Mouse (Mus musculus) heart, embryonic 12.5 days (tissue): ENCODE results near the gene Sh3pxd2b. TPM values are rescaled to one million over a fixed set of nuclear protein-coding genes. Genes with fewer than 3 reads are reported as not detected.

ENCODE experiments used
- ATAC-seq: fragments of 200-750 bp; cut with Nextera tagmentation; 2 replicates; pipeline ENCODE4 v1.8.0; 2017; ENCODE audit warnings: moderate TSS enrichment, moderate library complexity; ENCODE audit not compliant: insufficient number of reproducible peaks, low FRiP score
- H3K27ac ChIP-seq: fragments of 300-500 bp; sonication (generic); 2 replicates; pipeline ENCODE4 v1.5.1; 2016; ENCODE audit warnings: mild to moderate bottlenecking, moderate library complexity; ENCODE audit not compliant: poor library complexity, severe bottlenecking
- H3K27me3 ChIP-seq: fragments of 300-500 bp; sonication (generic); replicated peaks from 2 replicates; pipeline ENCODE4 v1.6.1; 2016; ENCODE audit warnings: mild to moderate bottlenecking, moderate library complexity
- H3K36me3 ChIP-seq: fragments of 300-500 bp; sonication (generic); 2 replicates; pipeline ENCODE4 v1.6.1; 2016; ENCODE audit warnings: mild to moderate bottlenecking, moderate library complexity
- H3K4me1 ChIP-seq: fragments of 300-500 bp; sonication (generic); replicated peaks from 2 replicates; pipeline ENCODE4 v1.6.1; 2016; ENCODE audit warnings: mild to moderate bottlenecking
- H3K4me2 ChIP-seq: fragments of 300-500 bp; sonication (generic); 2 replicates; pipeline ENCODE4 v1.6.1; 2016; ENCODE audit warnings: mild to moderate bottlenecking, moderate library complexity
- H3K4me3 ChIP-seq: fragments of 300-500 bp; sonication (generic); 2 replicates; pipeline ENCODE4 v1.5.1; 2016; ENCODE audit warnings: mild to moderate bottlenecking
- H3K9ac ChIP-seq: fragments of 300-500 bp; sonication (generic); 2 replicates; pipeline ENCODE4 v1.6.1; 2016; ENCODE audit warnings: mild to moderate bottlenecking, moderate library complexity
- H3K9me3 ChIP-seq: fragments of 300-500 bp; sonication (generic); replicated peaks from 2 replicates; pipeline ENCODE4 v1.6.1; 2016; ENCODE audit warnings: mild to moderate bottlenecking, moderate library complexity
- WGBS: fragments of 180-500 bp; shearing (Covaris S2); methylation state at CpG from one replicate; pipeline ENCODE4 v1.1.7; 2016; 5-methylcytosine and 5-hydroxymethylcytosine counted together
- polyA plus RNA-seq: library from polyadenylated mRNA; unstranded; fragments of >200 nt; fragmentation: Nextera tagmentation; extraction: Ambion mirVana; gene quantifications from 2 replicates; pipeline ENCODE4 v1.2.1, GENCODE M21; 2016

Gene Sh3pxd2b
- polyA plus RNA-seq, 1 experiment from 2014 or later, result 16.5 TPM

DNA sequence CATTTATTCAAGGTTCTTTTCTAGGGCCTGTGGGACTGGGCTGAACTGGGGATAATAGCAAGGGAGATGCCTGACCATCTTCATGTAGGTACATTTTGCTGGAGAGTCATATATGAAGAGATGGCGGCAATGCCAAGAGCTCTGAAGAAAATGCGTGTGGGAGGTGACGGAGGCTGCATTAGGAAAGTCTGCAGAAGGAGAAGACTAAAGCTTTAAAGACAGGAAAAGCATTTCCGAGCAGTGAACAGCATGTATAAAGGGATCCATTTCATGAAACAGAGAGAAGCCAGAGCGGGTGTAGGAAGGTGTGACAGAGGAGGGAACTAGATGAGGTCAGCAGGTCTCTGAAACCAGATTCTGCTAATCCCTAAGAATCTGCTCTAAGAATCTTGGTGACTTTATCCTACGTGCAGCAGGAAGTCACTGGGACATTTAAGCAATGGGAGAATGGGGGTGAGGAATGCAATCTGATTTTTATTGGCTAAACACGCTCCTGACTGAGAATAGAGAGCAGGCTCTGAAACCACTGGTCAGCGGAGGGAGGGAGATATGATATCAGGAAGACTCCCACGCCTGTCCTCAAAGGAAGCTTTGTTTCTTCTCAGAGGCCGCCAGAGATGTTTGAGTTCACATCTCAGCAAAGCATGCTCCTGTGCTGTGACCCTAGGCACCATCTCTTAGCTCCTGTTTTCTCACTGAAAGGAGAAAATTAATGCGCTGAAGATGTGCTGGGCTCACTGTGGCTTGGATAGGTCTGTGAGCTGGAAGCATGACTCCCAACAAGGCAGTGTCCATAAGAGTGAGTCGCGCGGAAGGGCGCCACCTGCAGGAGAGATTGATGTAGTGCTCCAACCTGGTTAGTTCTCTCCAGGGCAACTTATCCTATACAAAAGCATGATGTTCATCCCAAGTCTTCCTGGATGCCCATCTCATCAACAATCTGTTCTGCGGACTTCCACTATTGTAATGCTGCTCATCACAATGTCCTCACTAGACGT is 6.8 kb upstream of the Sh3pxd2b start:
- H3K27me3 ChIP-seq, result peaks cover 4% of the 10 kb centered on the region; the same call in 1 of the 2 replicates
- H3K4me2 ChIP-seq, result peak overlapping the region; percentile 33
- peaks cover 7% of the 10 kb centered on the region; the same call in 1 of the 2 replicates for H3K9me3 ChIP-seq
- H3K9ac ChIP-seq, result no peak overlapping the region
- peak; percentile 34; the same call in 1 of the 2 replicates for ATAC-seq
- H3K4me3 ChIP-seq, result no peak overlapping the region
- H3K4me1 ChIP-seq, result peaks cover 29% of the 10 kb centered on the region
- H3K27ac ChIP-seq, result peak overlapping the region; percentile 6; the same call in 1 of the 2 replicates
- no peaks in the 10 kb centered on the region for H3K36me3 ChIP-seq
- WGBS, result 24% methylated on average over 17 of the region's 17 CpGs

DNA sequence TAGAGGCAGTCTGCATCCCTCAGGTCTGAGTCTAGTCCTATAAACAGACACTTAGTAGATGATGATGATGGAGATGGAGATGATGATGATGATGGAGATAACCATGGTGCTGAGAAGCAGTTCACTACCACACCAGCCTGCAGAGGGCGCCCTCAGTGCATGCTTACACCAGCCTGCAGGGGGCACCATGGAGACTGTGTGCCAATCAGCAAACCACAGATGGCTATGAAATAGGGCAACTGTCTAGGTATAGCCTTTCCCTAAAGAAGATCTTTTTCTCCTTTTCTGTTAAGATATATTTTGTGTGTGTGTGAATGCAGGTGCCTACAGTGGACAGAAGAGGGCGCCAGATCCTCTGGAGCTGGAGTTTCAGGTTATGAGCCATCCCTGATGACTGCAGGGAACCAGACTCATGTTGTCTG is 4.8 kb upstream of the Sh3pxd2b start:
- ATAC-seq, result no peak

DNA sequence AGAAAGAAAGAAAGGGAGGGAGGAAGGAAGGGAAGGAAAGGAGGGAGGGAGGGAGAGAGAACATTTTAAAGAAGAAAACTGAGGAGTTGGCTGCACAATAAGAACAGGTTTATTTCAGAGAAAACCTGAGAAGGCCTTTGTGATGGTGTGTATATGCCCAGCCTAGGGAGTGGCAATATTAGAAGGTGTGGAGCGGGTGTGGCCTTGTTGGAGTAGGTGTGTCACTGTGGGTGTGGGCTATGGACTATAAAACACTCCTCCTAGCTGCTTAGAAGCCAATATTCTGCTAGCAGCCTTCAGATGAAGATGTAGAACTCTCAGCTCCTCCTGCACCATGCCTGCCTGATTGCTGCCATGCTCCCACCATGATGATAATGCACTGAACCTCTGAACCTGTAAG is 4.3 kb upstream of the Sh3pxd2b start:
- Histone ChIP-seq H3K27me3 (peaks cover 4% of the 10 kb centered on the region; the same call in 1 of the 2 replicates), H3K9me3 (no peaks in the 10 kb centered on the region), H3K4me3 (no peak overlapping the region), H3K4me1 (peaks cover 31% of the 10 kb centered on the region), H3K36me3 (no peaks in the 10 kb centered on the region), H3K27ac (no peak overlapping the region), H3K4me2 (no peak overlapping the region), H3K9ac (no peak overlapping the region)
- no peak for ATAC-seq
- 86% methylated on average over 1 of the region's 1 CpGs for WGBS

More for the DNA sequence above, 4.8 kb upstream of the Sh3pxd2b start:
- Histone ChIP-seq H3K27ac (no peak overlapping the region), H3K9ac (no peak overlapping the region), H3K4me1 (peaks cover 29% of the 10 kb centered on the region), H3K9me3 (no peaks in the 10 kb centered on the region), H3K4me2 (no peak overlapping the region), H3K4me3 (no peak overlapping the region), H3K36me3 (no peaks in the 10 kb centered on the region), H3K27me3 (peaks cover 4% of the 10 kb centered on the region; the same call in 1 of the 2 replicates)
- whole genome bisulfite sequencing, result 13% methylated on average over 2 of the region's 2 CpGs

DNA sequence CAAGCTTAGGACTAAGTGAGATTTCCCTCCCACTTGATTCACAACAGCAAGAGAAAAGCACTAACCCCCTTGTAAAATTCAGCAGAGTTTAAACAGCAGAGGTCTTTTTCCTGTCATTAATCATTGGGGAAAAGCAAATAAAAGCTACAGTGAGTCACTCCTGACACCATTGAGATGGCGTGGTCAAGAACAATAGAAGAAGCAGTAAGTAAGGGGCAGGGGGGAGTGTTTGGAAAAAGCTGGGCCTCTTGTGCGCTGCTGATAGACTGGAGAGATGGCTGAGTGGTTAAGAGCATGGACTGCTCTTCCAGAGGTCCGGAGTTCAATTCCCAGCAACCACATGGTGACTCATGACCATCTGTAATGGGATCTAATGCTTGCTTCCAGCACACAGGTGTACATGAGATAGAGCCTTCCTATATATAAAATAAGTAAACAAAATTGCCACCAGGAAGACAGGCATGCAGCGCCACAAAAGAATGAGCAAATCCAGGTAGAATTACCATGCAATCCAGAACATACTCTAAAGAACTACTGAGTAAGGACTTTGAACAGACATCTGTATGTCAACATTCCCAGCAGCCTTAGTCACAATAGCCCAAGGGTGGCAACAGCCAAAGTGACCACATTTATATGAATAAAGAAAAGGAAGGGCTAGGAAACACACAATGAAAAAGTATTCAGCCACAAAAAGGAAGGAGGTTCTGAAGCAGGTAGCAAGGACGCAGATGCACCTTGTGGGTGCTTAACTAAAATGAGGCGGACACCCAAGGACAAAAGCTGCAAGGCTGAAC is 1.9 kb upstream of the Sh3pxd2b start:
- Histone ChIP-seq H3K4me2 (no peak overlapping the region), H3K27ac (peak overlapping the region; percentile 62), H3K9ac (no peak overlapping the region), H3K9me3 (no peaks in the 10 kb centered on the region), H3K27me3 (no peaks in the 10 kb centered on the region; the same call in 1 of the 2 replicates), H3K4me3 (no peak overlapping the region), H3K4me1 (peaks cover 39% of the 10 kb centered on the region), H3K36me3 (no peaks in the 10 kb centered on the region)
- no peak for ATAC-seq
- 63% methylated on average over 6 of the region's 6 CpGs for WGBS

DNA sequence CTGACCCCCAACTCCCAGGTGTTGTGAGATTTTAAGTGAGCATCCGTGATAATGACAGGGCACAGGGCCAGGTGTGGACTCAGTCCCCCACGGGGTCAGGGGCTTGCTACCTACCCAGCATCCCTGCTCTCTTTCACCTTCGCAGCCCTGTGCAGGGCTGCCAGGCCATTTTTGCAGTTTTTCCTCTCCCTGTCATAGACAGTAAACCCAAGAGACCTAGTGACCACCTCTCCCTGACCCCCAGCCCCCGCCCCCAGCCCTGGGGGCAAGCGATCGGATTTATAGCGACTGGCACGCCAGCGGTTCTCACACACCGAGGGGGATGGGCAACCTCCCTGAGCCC is 385 bp upstream of the Sh3pxd2b start:
- Histone ChIP-seq H3K4me2 (peak overlapping the region; percentile 92), H3K4me1 (peaks cover 30% of the 10 kb centered on the region), H3K9ac (peak overlapping the region; percentile 97), H3K27ac (peak overlapping the region; percentile 69; the same call in 1 of the 2 replicates), H3K36me3 (peaks cover 8% of the 10 kb centered on the region; the same call in 1 of the 2 replicates), H3K9me3 (no peaks in the 10 kb centered on the region), H3K27me3 (no peaks in the 10 kb centered on the region), H3K4me3 (peak overlapping the region; percentile 81)
- WGBS, result 6% methylated on average over 10 of the region's 10 CpGs
- ATAC-seq, result no peak

DNA sequence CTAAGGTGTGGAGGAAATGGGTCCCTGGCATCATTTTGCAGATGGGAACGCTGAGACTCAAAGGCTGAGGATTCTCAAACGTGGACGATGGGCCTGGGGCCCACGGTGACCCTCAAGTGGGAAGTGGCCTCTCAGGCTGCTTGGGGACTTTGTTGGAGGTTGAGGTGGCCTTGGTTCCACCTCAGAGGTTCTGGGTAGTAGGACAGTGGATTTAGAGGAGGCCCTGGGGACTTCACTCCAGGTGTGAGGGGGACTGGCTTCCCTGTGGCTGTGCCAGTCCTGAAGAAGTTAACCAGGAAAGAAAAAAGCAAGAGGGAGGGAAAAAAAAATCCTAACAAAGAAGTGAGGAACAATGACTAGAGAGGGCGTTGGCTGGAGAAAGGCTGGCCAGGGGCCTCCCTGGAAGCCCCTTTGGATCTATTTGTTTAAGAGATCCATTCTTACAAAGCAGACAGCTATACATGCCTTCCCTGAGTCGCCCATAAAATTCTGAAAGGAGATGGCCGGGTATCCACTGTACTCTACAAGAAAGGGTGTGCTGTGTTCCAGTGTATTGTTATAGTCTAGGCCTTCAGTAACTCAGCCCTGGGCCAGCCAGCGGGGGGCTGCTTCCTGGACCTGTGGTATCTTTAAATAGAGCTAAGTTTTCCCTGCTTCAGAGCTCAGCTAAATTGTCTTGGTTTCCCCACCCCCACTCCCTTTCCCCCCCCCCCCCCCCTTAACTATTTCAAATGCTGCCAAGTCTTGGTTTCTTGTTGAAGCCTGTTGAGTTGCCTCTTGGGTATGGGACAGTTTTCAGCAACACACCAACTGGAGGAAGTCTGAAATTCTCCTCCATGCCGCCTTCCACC is 1.0 kb downstream of the Sh3pxd2b start:
- Histone ChIP-seq H3K9ac (peak overlapping the region; percentile 97), H3K27ac (peak overlapping the region; percentile 69), H3K9me3 (no peaks in the 10 kb centered on the region), H3K4me1 (peaks cover 42% of the 10 kb centered on the region), H3K4me3 (peak overlapping the region; percentile 81), H3K27me3 (no peaks in the 10 kb centered on the region), H3K36me3 (peaks cover 8% of the 10 kb centered on the region; the same call in 1 of the 2 replicates), H3K4me2 (peak overlapping the region; percentile 92)
- no peak for ATAC-seq
- WGBS, result 31% methylated on average over 9 of the region's 9 CpGs

DNA sequence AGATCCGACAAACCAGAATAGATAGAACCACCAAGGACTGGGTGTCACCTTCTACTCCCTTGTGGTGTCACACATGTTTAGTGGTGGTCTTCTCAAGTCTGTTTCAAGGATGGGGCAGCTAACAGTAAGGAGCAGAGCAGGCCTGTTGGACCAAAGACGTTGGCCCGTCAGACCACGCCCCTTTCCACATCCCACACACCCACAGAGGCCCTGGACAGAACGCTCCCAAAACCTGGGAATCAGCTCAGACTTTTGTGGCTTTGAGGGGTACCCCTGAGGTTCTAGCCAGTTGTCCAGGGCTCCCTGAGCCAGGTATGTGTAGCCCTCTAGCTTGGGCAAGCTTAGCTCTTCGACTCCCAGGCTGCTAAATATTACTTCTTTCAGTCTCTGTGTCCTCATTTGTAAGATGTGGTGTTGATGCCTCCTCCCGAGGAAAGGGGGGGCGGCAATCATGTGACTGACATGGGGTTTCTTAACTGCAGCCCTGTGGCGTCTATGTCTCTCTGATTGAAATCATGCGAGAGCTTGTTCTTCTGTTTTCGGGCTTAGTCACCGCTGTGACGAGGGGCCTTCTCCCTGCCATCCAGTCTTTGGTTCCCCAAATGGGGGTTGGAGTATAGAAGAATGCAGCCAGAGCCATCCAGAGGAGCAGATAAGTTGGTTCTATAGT is 1.8 kb downstream of the Sh3pxd2b start:
- H3K4me1 ChIP-seq, result peaks cover 46% of the 10 kb centered on the region
- H3K27ac ChIP-seq, result peak overlapping the region; percentile 69
- H3K9me3 ChIP-seq, result no peaks in the 10 kb centered on the region
- ATAC-seq, result no peak
- H3K9ac ChIP-seq, result peak overlapping the region; percentile 16; the same call in 1 of the 2 replicates
- H3K4me3 ChIP-seq, result peak overlapping the region; percentile 81
- H3K36me3 ChIP-seq, result peaks cover 8% of the 10 kb centered on the region; the same call in 1 of the 2 replicates
- H3K27me3 ChIP-seq, result no peaks in the 10 kb centered on the region
- 60% methylated on average over 13 of the region's 13 CpGs for WGBS
- H3K4me2 ChIP-seq, result peak overlapping the region; percentile 92

DNA sequence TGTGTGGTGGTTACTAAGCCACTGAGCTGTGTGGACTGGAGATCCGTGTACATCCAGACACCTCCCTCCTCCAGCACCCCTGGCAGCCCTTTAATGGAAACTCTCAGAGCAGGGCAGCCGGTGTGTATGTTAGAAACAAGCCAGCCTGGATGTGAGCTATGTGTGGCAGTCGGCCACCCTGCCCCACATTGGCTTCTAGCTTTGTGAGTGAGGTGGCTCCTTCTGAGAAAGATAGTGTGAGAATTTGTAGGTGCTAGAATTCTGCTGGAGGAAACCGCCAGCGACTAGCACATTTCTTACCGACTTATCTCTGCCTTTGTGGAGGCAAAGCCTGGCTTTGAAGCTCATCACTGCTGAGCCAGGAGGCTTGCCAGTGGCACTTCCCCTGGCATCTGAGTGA is 5.3 kb downstream of the Sh3pxd2b start:
- peaks cover 8% of the 10 kb centered on the region; the same call in 1 of the 2 replicates for H3K36me3 ChIP-seq
- 43% methylated on average over 6 of the region's 6 CpGs for WGBS
- H3K9me3 ChIP-seq, result no peaks in the 10 kb centered on the region
- peaks cover 67% of the 10 kb centered on the region for H3K4me1 ChIP-seq
- H3K27ac ChIP-seq, result no peak overlapping the region
- 0 out of 2 replicates have a peak overlapping the region, but pooled peaks have one; percentile 5 for H3K9ac ChIP-seq
- H3K4me3 ChIP-seq, result no peak overlapping the region
- no peaks in the 10 kb centered on the region for H3K27me3 ChIP-seq
- no peak overlapping the region for H3K4me2 ChIP-seq
- no peak for ATAC-seq

DNA sequence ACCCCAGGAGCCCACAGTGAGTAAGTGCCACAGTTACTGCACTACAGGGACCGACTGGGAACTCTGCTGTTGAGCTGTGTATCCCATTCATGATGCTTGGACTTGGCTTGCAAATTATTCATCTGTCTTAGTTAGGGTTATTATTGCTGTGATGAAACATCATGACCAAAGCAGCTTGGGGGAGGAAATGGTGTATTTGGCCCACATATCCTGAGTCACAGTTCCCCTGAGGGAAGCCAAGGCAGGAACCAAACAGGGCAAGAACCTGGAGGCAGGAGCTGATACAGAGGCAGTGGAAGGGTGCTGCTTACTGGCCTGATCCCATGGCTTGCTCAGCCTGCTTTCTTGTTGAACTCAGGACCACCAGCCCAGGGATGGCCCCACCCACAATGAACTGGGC is 7.8 kb downstream of the Sh3pxd2b start:
- no peak for ATAC-seq
- H3K4me1 ChIP-seq, result peaks cover 51% of the 10 kb centered on the region

DNA sequence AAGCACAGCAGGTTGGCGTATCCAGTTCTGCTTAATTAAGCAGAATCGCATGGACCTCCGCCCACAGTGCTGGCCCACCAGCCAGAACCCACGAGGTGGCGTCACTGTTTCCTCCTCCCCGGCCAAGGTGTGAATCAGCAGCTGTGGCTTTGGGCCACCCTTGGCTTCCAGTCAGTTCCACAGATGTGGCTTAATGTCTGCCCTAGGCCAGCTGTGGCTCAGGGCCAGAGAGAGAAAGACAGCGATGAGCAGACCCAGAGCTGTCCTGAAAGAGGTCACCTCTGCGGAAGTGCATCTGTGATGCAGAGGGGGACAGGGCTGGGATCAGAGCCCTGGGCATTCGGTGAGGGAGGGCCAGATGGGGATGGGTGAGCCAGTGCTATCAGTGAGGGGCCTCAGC is 10.1 kb downstream of the Sh3pxd2b start:
- 0 out of 2 replicates have a peak, but pooled peaks have one; percentile 23 for ATAC-seq
- no peak overlapping the region for H3K4me3 ChIP-seq
- no peaks in the 10 kb centered on the region for H3K9me3 ChIP-seq
- no peak overlapping the region for H3K9ac ChIP-seq
- WGBS, result 46% methylated on average over 9 of the region's 9 CpGs
- no peaks in the 10 kb centered on the region for H3K36me3 ChIP-seq
- peaks cover 58% of the 10 kb centered on the region for H3K4me1 ChIP-seq
- no peaks in the 10 kb centered on the region for H3K27me3 ChIP-seq
- no peak overlapping the region for H3K4me2 ChIP-seq
- H3K27ac ChIP-seq, result no peak overlapping the region

More for the DNA sequence above, 7.8 kb downstream of the Sh3pxd2b start:
- no peak overlapping the region for H3K9ac ChIP-seq
- WGBS, result 71% methylated on average over 1 of the region's 1 CpGs
- no peaks in the 10 kb centered on the region for H3K27me3 ChIP-seq
- no peak overlapping the region for H3K4me2 ChIP-seq
- no peak overlapping the region for H3K4me3 ChIP-seq
- no peak overlapping the region for H3K27ac ChIP-seq
- H3K9me3 ChIP-seq, result no peaks in the 10 kb centered on the region
- H3K36me3 ChIP-seq, result peaks cover 8% of the 10 kb centered on the region; the same call in 1 of the 2 replicates
